ENCODE assay signal across 13 mouse cellular contexts in the genomic region with DNA sequence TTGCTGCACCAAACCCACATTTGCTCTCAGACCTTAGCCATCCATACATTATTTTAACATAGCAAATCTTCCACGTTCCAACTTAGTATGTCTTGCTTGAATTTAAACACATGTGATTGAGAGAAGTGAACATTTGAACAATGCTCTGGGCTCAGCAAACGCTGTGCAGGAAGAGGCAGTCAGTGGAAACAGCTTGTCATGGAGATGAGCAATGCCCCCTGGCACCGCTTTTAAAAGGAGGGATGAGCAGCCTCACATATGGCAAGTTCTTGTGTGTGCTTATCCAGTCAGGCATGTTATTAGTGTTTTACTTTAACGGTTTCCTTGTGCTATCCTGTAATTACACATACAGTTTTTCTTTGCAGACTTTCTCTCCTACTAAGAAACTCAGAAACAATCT. TPM values are rescaled to one million over a fixed set of nuclear protein-coding genes. Genes with fewer than 3 reads are reported as not detected.
DNase-seq lines count a peak whose midpoint lies in the region; ATAC-seq and TF ChIP-seq lines count a peak whose summit lies in the region.
"Had no signal": no experiment of that assay in that cellular context is flagged by ENCODE, and none has a peak within 500 bp of the region (broad histone marks: within the 10 kb centered on the region; RNA-seq: fewer than 3 reads in every experiment).

No protein-coding gene starts in this region.

- H3K4me2 ChIP-seq in embryonic facial prominence, embryonic 14.5 days (ENCODE audit: low read depth, low read length) = no peak overlapping the region
- no peak overlapping the region for H3K4me2 ChIP-seq in hindbrain, embryonic 16.5 days (ENCODE audit: low read length)

- no peak for ATAC-seq in embryonic facial prominence, embryonic 14.5 days (ENCODE audit: low read depth)
- ATAC-seq in hindbrain, embryonic 16.5 days = peak; percentile 76

- H3K27me3 ChIP-seq in embryonic facial prominence, embryonic 14.5 days (replicated peaks; ENCODE audit: control insufficient read depth, insufficient read depth, low read length) = no peaks in the 10 kb centered on the region
- H3K27me3 ChIP-seq in embryonic facial prominence, embryonic 10.5 days (replicated peaks; ENCODE audit: low read depth, poor library complexity, severe bottlenecking) = no peaks in the 10 kb centered on the region
- H3K27me3 ChIP-seq in hindbrain, embryonic 16.5 days (replicated peaks; ENCODE audit: control insufficient read depth, insufficient read depth, low read length) = no peaks in the 10 kb centered on the region

- H3K27ac ChIP-seq in embryonic facial prominence, embryonic 14.5 days (replicated peaks; ENCODE audit: low read depth, low read length) = no peak overlapping the region
- H3K27ac ChIP-seq in embryonic facial prominence, embryonic 10.5 days (replicated peaks) = no peak overlapping the region
- H3K27ac ChIP-seq in layer of hippocampus, adult 2 months = peak overlapping the region; percentile 67
- no peak overlapping the region for H3K27ac ChIP-seq in hindbrain, embryonic 16.5 days (ENCODE audit: low read depth, low read length)

- 46% methylated on average over 4 of the region's 4 CpGs for WGBS in embryonic facial prominence, embryonic 14.5 days
- WGBS in embryonic facial prominence, embryonic 10.5 days = 80% methylated on average over 4 of the region's 4 CpGs
- 27% methylated on average over 4 of the region's 4 CpGs for WGBS in hindbrain, embryonic 16.5 days

- DNase-seq in embryonic facial prominence, embryonic 14.5 days (ENCODE audit: low spot score) = peak; percentile 22
- DNase-seq in embryonic facial prominence, embryonic 10.5 days (ENCODE audit: low spot score) = no peak
- peak; percentile 60 to 64 for DNase-seq in layer of hippocampus, adult 2 months (ENCODE audit: low spot score in 2 of 2)
- no peak for DNase-seq in layer of hippocampus, adult 9-10 months (ENCODE audit: low spot score)
- DNase-seq in cerebellum, adult 18-20 months = peak; percentile 53 to 73
- no peak for DNase-seq in MN1 (ENCODE audit: low spot score)
- DNase-seq in testis, postnatal 10 days (ENCODE audit: low spot score) = no peak
- DNase-seq: adrenal gland, postnatal 10 days; heart, postnatal 14 days; kidney, adult 11 months; lung, adult 18-20 months; spleen, adult 18-20 months had no signal

- no peak overlapping the region for H3K9ac ChIP-seq in embryonic facial prominence, embryonic 14.5 days (ENCODE audit: low read depth, low read length)
- no peak overlapping the region for H3K9ac ChIP-seq in hindbrain, embryonic 16.5 days (ENCODE audit: low read depth, low read length)

- H3K4me1 ChIP-seq in embryonic facial prominence, embryonic 14.5 days (ENCODE audit: control insufficient read depth, insufficient read depth, low read length) = peaks cover 3% of the 10 kb centered on the region; the same call in 1 of the 2 replicates
- H3K4me1 ChIP-seq in embryonic facial prominence, embryonic 10.5 days = no peaks in the 10 kb centered on the region
- H3K4me1 ChIP-seq in hindbrain, embryonic 16.5 days (ENCODE audit: control insufficient read depth, insufficient read depth, low read depth, low read length) = peaks cover 17% of the 10 kb centered on the region

- H3K9me3 ChIP-seq in embryonic facial prominence, embryonic 14.5 days (ENCODE audit: control insufficient read depth, low read length) = no peaks in the 10 kb centered on the region
- no peaks in the 10 kb centered on the region for H3K9me3 ChIP-seq in embryonic facial prominence, embryonic 10.5 days
- H3K9me3 ChIP-seq in hindbrain, embryonic 16.5 days (ENCODE audit: control insufficient read depth, low read length) = no peaks in the 10 kb centered on the region

- H3K36me3 ChIP-seq in embryonic facial prominence, embryonic 14.5 days (ENCODE audit: control insufficient read depth, insufficient read depth, low read length) = no peaks in the 10 kb centered on the region
- H3K36me3 ChIP-seq in embryonic facial prominence, embryonic 10.5 days (replicated peaks) = no peaks in the 10 kb centered on the region
- H3K36me3 ChIP-seq in hindbrain, embryonic 16.5 days (ENCODE audit: control insufficient read depth, insufficient read depth, low read length) = no peaks in the 10 kb centered on the region

- TF ChIP-seq CTCF in layer of hippocampus, adult 2 months (conservative IDR thresholded peaks at IDR 0.05) = no peak

- H3K4me3 ChIP-seq in embryonic facial prominence, embryonic 14.5 days (ENCODE audit: low read depth, low read length) = no peak overlapping the region
- no peak overlapping the region for H3K4me3 ChIP-seq in embryonic facial prominence, embryonic 10.5 days
- H3K4me3 ChIP-seq in layer of hippocampus, adult 2 months = no peak overlapping the region
- no peak overlapping the region for H3K4me3 ChIP-seq in hindbrain, embryonic 16.5 days (ENCODE audit: low read length)

RNA-seq across cellular contexts. Expression of a gene that starts 46.4 kb away (rescaled TPM):
- 16.6 and 19.2 TPM in 2 replicates for polyA plus RNA-seq in embryonic facial prominence, embryonic 14.5 days (2014; fragmentation: Nextera tagmentation; extraction: Ambion mirVana)
- polyA plus RNA-seq in embryonic facial prominence, embryonic 10.5 days (2016; fragmentation: Nextera tagmentation; extraction: Ambion mirVana) = 32.0 and 36.2 TPM in 2 replicates
- 1,000 to 10,000 TPM; 1,082 to 1,114 TPM for total RNA-seq in layer of hippocampus, adult 2 months (2021)
- polyA plus RNA-seq in hindbrain, embryonic 16.5 days (2015; fragmentation: Nextera tagmentation; extraction: Ambion mirVana) = 309 and 355 TPM in 2 replicates

Comparison
In these comparisons a context has a peak if more than half of its experiments do, and no peak if none do; other contexts are left out.
1. DNase-seq: peak in embryonic facial prominence, embryonic 14.5 days (single experiment), layer of hippocampus, adult 2 months (2 of 2) and cerebellum, adult 18-20 months (2 of 2); none in embryonic facial prominence, embryonic 10.5 days (single experiment), layer of hippocampus, adult 9-10 months (single experiment), MN1 (single experiment) and testis, postnatal 10 days (single experiment).